Mouse (Mus musculus) midbrain, embryonic 14.5 days (tissue): ENCODE data around the gene Wnt5b. TPM values are rescaled to one million over a fixed set of nuclear protein-coding genes. Genes with fewer than 3 reads are reported as not detected.

ENCODE experiments used
- ATAC-seq: fragments of 200-750 bp; cut with Nextera tagmentation; 2 replicates; pipeline ENCODE4 v1.8.0; 2017; ENCODE audit warnings: moderate number of reproducible peaks, moderate library complexity; ENCODE audit not compliant: low FRiP score, low TSS enrichment
- DNase-seq: peaks from one replicate; pipeline ENCODE4 v3.0.0-alpha.2; 2015
- H3K27ac ChIP-seq: fragments of 300-500 bp; sonication (generic); replicated peaks from 2 replicates; pipeline ENCODE4 v1.5.1; 2014; ENCODE audit warnings: mild to moderate bottlenecking, low read depth, low read length, moderate library complexity
- H3K27me3 ChIP-seq: fragments of 300-500 bp; sonication (generic); 2 replicates; pipeline ENCODE4 v1.6.1; 2014; ENCODE audit warnings: low read length, control low read depth, mixed read lengths; ENCODE audit not compliant: control insufficient read depth, insufficient read depth
- H3K36me3 ChIP-seq: fragments of 300-500 bp; sonication (generic); 2 replicates; pipeline ENCODE4 v1.6.1; 2014; ENCODE audit warnings: low read length, control low read depth; ENCODE audit not compliant: control insufficient read depth, insufficient read depth
- H3K4me1 ChIP-seq: fragments of 300-500 bp; sonication (generic); 2 replicates; pipeline ENCODE4 v1.6.1; 2014; ENCODE audit warnings: mild to moderate bottlenecking, antibody characterized with exemption, low read length, control low read depth; ENCODE audit not compliant: control insufficient read depth, insufficient read depth
- H3K4me2 ChIP-seq: fragments of 300-500 bp; sonication (generic); 2 replicates; pipeline ENCODE4 v1.6.1; 2014; ENCODE audit warnings: mild to moderate bottlenecking, low read length, moderate library complexity
- H3K4me3 ChIP-seq: fragments of 300-500 bp; sonication (generic); replicated peaks from 2 replicates; pipeline ENCODE4 v1.5.1; 2014; ENCODE audit warnings: low read depth, low read length
- H3K9ac ChIP-seq: fragments of 300-500 bp; sonication (generic); replicated peaks from 2 replicates; pipeline ENCODE4 v1.6.1; 2014; ENCODE audit warnings: mild to moderate bottlenecking, low read length, moderate library complexity
- H3K9me3 ChIP-seq: fragments of 300-500 bp; sonication (generic); 2 replicates; pipeline ENCODE4 v1.6.1; 2016; ENCODE audit warnings: low read length, control low read depth, mixed read lengths; ENCODE audit not compliant: control insufficient read depth
- WGBS: fragments of 180-500 bp; shearing (Covaris S2); extraction: QIAGEN DNeasy Blood & Tissue Kit; methylation state at CpG from one replicate; pipeline ENCODE4 v1.1.7; 2014; 5-methylcytosine and 5-hydroxymethylcytosine counted together
- polyA plus RNA-seq: library from polyadenylated mRNA; unstranded; fragments of >200 nt; fragmentation: Nextera tagmentation; extraction: Ambion mirVana; gene quantifications from 2 replicates; pipeline ENCODE4 v1.2.1, GENCODE M21; 2014

Wnt5b gene
- polyA plus RNA-seq, 1 experiment from 2014 or later, result 3.0 TPM

GRCm38 (mm10) chr6:119513452-119513851 lies 30.7 kb downstream of the Wnt5b start:
- H3K4me2 ChIP-seq, result no peak overlapping the region
- H3K9me3 ChIP-seq, result no peaks in the 10 kb centered on the region
- no peaks in the 10 kb centered on the region for H3K27me3 ChIP-seq
- H3K9ac ChIP-seq, result no peak overlapping the region
- no peak overlapping the region for H3K4me3 ChIP-seq
- WGBS, result 87% methylated on average over 5 of the region's 5 CpGs
- ATAC-seq (no peak), DNase-seq (no peak)
- H3K27ac ChIP-seq, result no peak overlapping the region
- no peaks in the 10 kb centered on the region for H3K36me3 ChIP-seq
- H3K4me1 ChIP-seq, result no peaks in the 10 kb centered on the region; the same call in 1 of the 2 replicates

- Histone ChIP-seq H3K4me3 (no peak overlapping the region), H3K4me1 (no peaks in the 10 kb centered on the region; the same call in 1 of the 2 replicates), H3K9ac (no peak overlapping the region), H3K4me2 (no peak overlapping the region), H3K36me3 (no peaks in the 10 kb centered on the region), H3K27me3 (no peaks in the 10 kb centered on the region), H3K9me3 (no peaks in the 10 kb centered on the region), H3K27ac (no peak overlapping the region)
- 93% methylated on average over 11 of the region's 11 CpGs for WGBS
- DNase-seq, result no peak
- no peak for ATAC-seq
Measured at GRCm38 (mm10) chr6:119512701-119513100, 31.4 kb downstream of the Wnt5b start.

- ATAC-seq, result no peak
- H3K27me3 ChIP-seq, result no peaks in the 10 kb centered on the region
- no peak overlapping the region for H3K4me3 ChIP-seq
- no peaks in the 10 kb centered on the region for H3K36me3 ChIP-seq
- whole genome bisulfite sequencing, result 92% methylated on average over 13 of the region's 13 CpGs
- no peaks in the 10 kb centered on the region for H3K9me3 ChIP-seq
- H3K4me1 ChIP-seq, result no peaks in the 10 kb centered on the region; the same call in 1 of the 2 replicates
- no peak for DNase-seq
- H3K9ac ChIP-seq, result no peak overlapping the region
- H3K27ac ChIP-seq, result no peak overlapping the region
- no peak overlapping the region for H3K4me2 ChIP-seq
Measured at GRCm38 (mm10) chr6:119509437-119510037, 34.6 kb downstream of the Wnt5b start.

- ATAC-seq, result no peak
Measured at GRCm38 (mm10) chr6:119508634-119509375, 35.3 kb downstream of the Wnt5b start.

GRCm38 (mm10) chr6:119508221-119508620 lies 35.9 kb downstream of the Wnt5b start:
- Histone ChIP-seq H3K27ac (no peak overlapping the region), H3K4me2 (no peak overlapping the region), H3K36me3 (no peaks in the 10 kb centered on the region), H3K4me1 (no peaks in the 10 kb centered on the region), H3K9me3 (no peaks in the 10 kb centered on the region), H3K9ac (no peak overlapping the region), H3K27me3 (no peaks in the 10 kb centered on the region), H3K4me3 (no peak overlapping the region)
- WGBS, result 96% methylated on average over 6 of the region's 6 CpGs
- DNase-seq (no peak), ATAC-seq (no peak)

More at GRCm38 (mm10) chr6:119508634-119509375, 35.3 kb downstream of the Wnt5b start:
- H3K4me1 ChIP-seq, result no peaks in the 10 kb centered on the region
- H3K27ac ChIP-seq, result no peak overlapping the region
- no peaks in the 10 kb centered on the region for H3K27me3 ChIP-seq
- H3K36me3 ChIP-seq, result no peaks in the 10 kb centered on the region
- H3K4me2 ChIP-seq, result no peak overlapping the region
- H3K9me3 ChIP-seq, result no peaks in the 10 kb centered on the region
- WGBS, result 85% methylated on average over 10 of the region's 10 CpGs
- no peak overlapping the region for H3K4me3 ChIP-seq
- DNase-seq, result no peak
- no peak overlapping the region for H3K9ac ChIP-seq

GRCm38 (mm10) chr6:119505525-119506225 lies 38.5 kb downstream of the Wnt5b start:
- Histone ChIP-seq H3K36me3 (no peaks in the 10 kb centered on the region), H3K9ac (no peak overlapping the region), H3K4me1 (no peaks in the 10 kb centered on the region), H3K27me3 (no peaks in the 10 kb centered on the region), H3K9me3 (no peaks in the 10 kb centered on the region), H3K4me2 (no peak overlapping the region), H3K4me3 (no peak overlapping the region), H3K27ac (no peak overlapping the region)
- DNase-seq, result no peak
- WGBS, result 67% methylated on average over 9 of the region's 9 CpGs
- ATAC-seq, result no peak

- no peaks in the 10 kb centered on the region for H3K4me1 ChIP-seq
- no peak overlapping the region for H3K4me2 ChIP-seq
- DNase-seq, result no peak
- no peaks in the 10 kb centered on the region for H3K27me3 ChIP-seq
- no peaks in the 10 kb centered on the region for H3K36me3 ChIP-seq
- no peak overlapping the region for H3K9ac ChIP-seq
- H3K9me3 ChIP-seq, result no peaks in the 10 kb centered on the region
- 95% methylated on average over 8 of the region's 8 CpGs for WGBS
- ATAC-seq, result no peak
- no peak overlapping the region for H3K4me3 ChIP-seq
- no peak overlapping the region for H3K27ac ChIP-seq
Measured at GRCm38 (mm10) chr6:119504756-119505155, 39.4 kb downstream of the Wnt5b start.

GRCm38 (mm10) chr6:119502031-119502430 lies 42.1 kb downstream of the Wnt5b start:
- WGBS, result 47% methylated on average over 9 of the region's 9 CpGs
- no peaks in the 10 kb centered on the region for H3K36me3 ChIP-seq
- no peak overlapping the region for H3K9ac ChIP-seq
- no peaks in the 10 kb centered on the region for H3K27me3 ChIP-seq
- no peak overlapping the region for H3K4me3 ChIP-seq
- H3K4me1 ChIP-seq, result no peaks in the 10 kb centered on the region; the same call in 1 of the 2 replicates
- no peaks in the 10 kb centered on the region for H3K9me3 ChIP-seq
- ATAC-seq (no peak), DNase-seq (no peak)
- H3K27ac ChIP-seq, result no peak overlapping the region
- no peak overlapping the region for H3K4me2 ChIP-seq
